Mouse (Mus musculus): ENCODE data around the gene Tmem170b.
A peak's percentile ranks its signal among the peaks of the same experiment; 100 is the strongest.
"Not testable (repeated sequence)": the region's sequence is repeated elsewhere in the genome, so short reads cannot be mapped to it uniquely, and the experiment has no call there.

The Tmem170b gene

GRCm38 (mm10) chr13:41671136-41671705 lies 65.5 kb downstream of the Tmem170b start:
- DNase-seq: no peak

GRCm38 (mm10) chr13:41672904-41673303 lies 67.2 kb downstream of the Tmem170b start:
- not testable (repeated sequence) for DNase-seq

- DNase-seq: no peak
These were observed 67.8 kb downstream of the Tmem170b start for GRCm38 (mm10) chr13:41673541-41673940.

- DNase-seq: not testable (repeated sequence)
These were observed 68.9 kb downstream of the Tmem170b start for GRCm38 (mm10) chr13:41674608-41675007.

GRCm38 (mm10) chr13:41675498-41675897 lies 69.8 kb downstream of the Tmem170b start:
- no peak for DNase-seq

GRCm38 (mm10) chr13:41675966-41676835 lies 70.5 kb downstream of the Tmem170b start:
- no peak for DNase-seq

GRCm38 (mm10) chr13:41676836-41677186 lies 71.1 kb downstream of the Tmem170b start:
- no peak for DNase-seq

- no peak for DNase-seq
These were observed 75.3 kb downstream of the Tmem170b start for GRCm38 (mm10) chr13:41680854-41681549.

GRCm38 (mm10) chr13:41682341-41683119 lies 76.8 kb downstream of the Tmem170b start:
- peak; percentile 32 for DNase-seq

GRCm38 (mm10) chr13:41683356-41684012 lies 77.8 kb downstream of the Tmem170b start:
- no peak for DNase-seq

GRCm38 (mm10) chr13:41685499-41685898 lies 79.8 kb downstream of the Tmem170b start:
- no peak for DNase-seq

GRCm38 (mm10) chr13:41689055-41689454 lies 83.3 kb downstream of the Tmem170b start:
- DNase-seq: no peak

- DNase-seq: no peak
These were observed 83.9 kb downstream of the Tmem170b start for GRCm38 (mm10) chr13:41689598-41690045.
